Comparison of ENCODE assay signal across 12 mouse cellular contexts in genomic region chr12:100277534-100277905, GRCm38 (mm10).
A peak's percentile ranks its signal among the peaks of the same experiment; 100 is the strongest.
DNase-seq lines count a peak whose midpoint lies in the region; ATAC-seq and TF ChIP-seq lines count a peak whose summit lies in the region.
"Had no signal": no experiment of that assay in that cellular context is flagged by ENCODE, and none has a peak within 500 bp of the region (broad histone marks: within the 10 kb centered on the region; RNA-seq: fewer than 3 reads in every experiment).

No protein-coding gene starts in this region.

- no peak for TF ChIP-seq CTCF in midbrain, postnatal 0 days (IDR thresholded peaks at IDR 0.05)

- no peak for ATAC-seq in forebrain, embryonic 12.5 days (ENCODE audit: low FRiP score)
- ATAC-seq in forebrain, embryonic 15.5 days (replicated peaks), result no peak
- ATAC-seq in hindbrain, embryonic 13.5 days (ENCODE audit: low FRiP score), result no peak
- ATAC-seq in midbrain, postnatal 0 days (ENCODE audit: low FRiP score), result no peak
- ATAC-seq: intestine, embryonic 16.5 days had no signal

- no peak overlapping the region for H3K4me3 ChIP-seq in forebrain, embryonic 12.5 days (replicated peaks)
- no peak overlapping the region for H3K4me3 ChIP-seq in forebrain, embryonic 15.5 days
- no peak overlapping the region for H3K4me3 ChIP-seq in hindbrain, embryonic 13.5 days
- no peak overlapping the region for H3K4me3 ChIP-seq in midbrain, postnatal 0 days (ENCODE audit: low read depth, low read length)
- H3K4me3 ChIP-seq: heart, embryonic 10.5 days had no signal

- 73% methylated on average over 3 of the region's 3 CpGs for WGBS in forebrain, embryonic 12.5 days
- WGBS in forebrain, embryonic 15.5 days, result 69% methylated on average over 3 of the region's 3 CpGs
- 70% methylated on average over 3 of the region's 3 CpGs for WGBS in hindbrain, embryonic 13.5 days
- WGBS in midbrain, postnatal 0 days, result 62% methylated on average over 3 of the region's 3 CpGs

- no peaks in the 10 kb centered on the region for H3K36me3 ChIP-seq in forebrain, embryonic 12.5 days (replicated peaks)
- H3K36me3 ChIP-seq in forebrain, embryonic 15.5 days, result no peaks in the 10 kb centered on the region
- no peaks in the 10 kb centered on the region for H3K36me3 ChIP-seq in hindbrain, embryonic 13.5 days
- no peaks in the 10 kb centered on the region for H3K36me3 ChIP-seq in midbrain, postnatal 0 days (ENCODE audit: insufficient read depth, low read length)
- H3K36me3 ChIP-seq: heart, embryonic 10.5 days had no signal

- H3K4me1 ChIP-seq in forebrain, embryonic 12.5 days, result peaks cover 39% of the 10 kb centered on the region
- peaks cover 45% of the 10 kb centered on the region for H3K4me1 ChIP-seq in forebrain, embryonic 15.5 days
- peaks cover 46% of the 10 kb centered on the region for H3K4me1 ChIP-seq in hindbrain, embryonic 13.5 days (replicated peaks)
- peaks cover 16% of the 10 kb centered on the region; the same call in 1 of the 2 replicates for H3K4me1 ChIP-seq in midbrain, postnatal 0 days (ENCODE audit: insufficient read depth, low read length)

- no peak overlapping the region for H3K4me2 ChIP-seq in forebrain, embryonic 12.5 days
- no peak overlapping the region for H3K4me2 ChIP-seq in forebrain, embryonic 15.5 days (replicated peaks)
- no peak overlapping the region for H3K4me2 ChIP-seq in hindbrain, embryonic 13.5 days
- H3K4me2 ChIP-seq in midbrain, postnatal 0 days (ENCODE audit: low read depth, low read length, poor library complexity, severe bottlenecking), result no peak overlapping the region

- H3K9me3 ChIP-seq in forebrain, embryonic 12.5 days, result no peaks in the 10 kb centered on the region
- no peaks in the 10 kb centered on the region for H3K9me3 ChIP-seq in forebrain, embryonic 15.5 days
- H3K9me3 ChIP-seq in hindbrain, embryonic 13.5 days, result no peaks in the 10 kb centered on the region
- no peaks in the 10 kb centered on the region for H3K9me3 ChIP-seq in midbrain, postnatal 0 days (ENCODE audit: low read length)
- H3K9me3 ChIP-seq: heart, embryonic 10.5 days had no signal

- peak; percentile 17 for DNase-seq in A20 (ENCODE audit: low read depth, low spot score)
- DNase-seq in midbrain, postnatal 0 days (ENCODE audit: low spot score), result no peak
- DNase-seq in urinary bladder, postnatal 25 days (ENCODE audit: low spot score), result no peak
- DNase-seq in embryo, embryonic 9.5 days (ENCODE audit: extremely low spot score), result no peak
- no peak for DNase-seq in layer of hippocampus, postnatal 25 days (ENCODE audit: extremely low spot score in 1 of 2, low spot score in 1 of 2)
- DNase-seq: adrenal gland, adult 8-10 months; cerebellum, adult 2 months had no signal

- no peaks in the 10 kb centered on the region for H3K27me3 ChIP-seq in forebrain, embryonic 12.5 days
- H3K27me3 ChIP-seq in forebrain, embryonic 15.5 days, result no peaks in the 10 kb centered on the region
- H3K27me3 ChIP-seq in hindbrain, embryonic 13.5 days, result no peaks in the 10 kb centered on the region
- H3K27me3 ChIP-seq in midbrain, postnatal 0 days (ENCODE audit: insufficient read depth, low read length), result no peaks in the 10 kb centered on the region

- no peak overlapping the region for H3K9ac ChIP-seq in forebrain, embryonic 12.5 days
- no peak overlapping the region for H3K9ac ChIP-seq in forebrain, embryonic 15.5 days (replicated peaks)
- H3K9ac ChIP-seq in hindbrain, embryonic 13.5 days, result no peak overlapping the region
- no peak overlapping the region for H3K9ac ChIP-seq in midbrain, postnatal 0 days (replicated peaks; ENCODE audit: low read length, poor library complexity, severe bottlenecking)

- H3K27ac ChIP-seq in forebrain, embryonic 12.5 days, result peak overlapping the region; percentile 72
- H3K27ac ChIP-seq in forebrain, embryonic 15.5 days (replicated peaks), result no peak overlapping the region
- H3K27ac ChIP-seq in hindbrain, embryonic 13.5 days, result peak overlapping the region; percentile 53
- peak overlapping the region; percentile 7; the same call in 1 of the 2 replicates for H3K27ac ChIP-seq in midbrain, postnatal 0 days (ENCODE audit: low read depth, low read length)
- H3K27ac ChIP-seq: heart, embryonic 10.5 days had no signal
